Mouse (Mus musculus) bone marrow macrophage, adult 2 months (primary cell): ENCODE measurements at regions not wholly inside any gene's neighbourhood (a gene's known extent, or its start where the extent isn't known, plus 50 kb on each side); places are given as distances from the start of the nearest gene placed in this dataset.

Experiments
- H3K27ac ChIP-seq: 2 replicates; pipeline ENCODE4 v1.5.1; 2012; ENCODE audit warnings: low read depth, low read length; ENCODE audit not compliant: insufficient read depth
- H3K4me1 ChIP-seq: 2 replicates; pipeline ENCODE4 v1.6.1; 2012; ENCODE audit warnings: low read length; ENCODE audit not compliant: control insufficient read depth, insufficient read depth
- H3K4me3 ChIP-seq: 2 replicates; pipeline ENCODE4 v1.5.1; 2012; ENCODE audit warnings: mild to moderate bottlenecking, low read length, moderate library complexity; ENCODE audit not compliant: insufficient read depth
- CTCF ChIP-seq: IDR thresholded peaks from 2 replicates; pipeline ENCODE4 v1.5.1; 2012; ENCODE audit warnings: low read depth, mild to moderate bottlenecking, low read length, moderate library complexity
- POLR2A ChIP-seq: IDR thresholded peaks from 2 replicates; pipeline ENCODE4 v1.6.1; 2012; ENCODE audit warnings: mild to moderate bottlenecking, low read depth, low read length, borderline replicate concordance

DNA sequence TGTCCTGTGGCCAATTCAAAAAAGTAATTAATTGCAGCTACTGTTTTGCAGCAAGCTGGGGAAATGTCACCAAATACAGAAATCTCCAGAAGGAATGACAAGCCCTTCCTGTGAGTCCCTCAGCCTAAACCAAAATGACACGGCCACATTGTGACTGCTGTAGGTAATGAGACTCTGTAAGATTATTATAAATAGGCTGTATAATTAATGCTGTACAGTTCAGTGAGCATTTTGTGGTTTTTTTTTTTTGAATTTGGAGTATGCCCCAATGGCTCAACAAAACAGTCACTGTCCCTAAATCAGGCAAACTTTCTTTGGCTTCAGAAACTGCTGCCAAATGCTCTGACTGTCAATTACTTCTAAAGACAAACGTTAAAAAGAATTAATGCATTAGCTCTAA, 615.9 kb upstream of the Sema6d start:
- TF ChIP-seq CTCF (no peak), POLR2A (no peak)
- Histone ChIP-seq H3K27ac (no peak overlapping the region), H3K4me1 (no peaks in the 10 kb centered on the region), H3K4me3 (no peak overlapping the region)

GRCm38 (mm10) chr2:123486681-123487080, 603.1 kb upstream of the Sema6d start:
- Histone ChIP-seq H3K4me1 (no peaks in the 10 kb centered on the region), H3K4me3 (no peak overlapping the region), H3K27ac (no peak overlapping the region)
- TF ChIP-seq CTCF (no peak), POLR2A (no peak)

DNA sequence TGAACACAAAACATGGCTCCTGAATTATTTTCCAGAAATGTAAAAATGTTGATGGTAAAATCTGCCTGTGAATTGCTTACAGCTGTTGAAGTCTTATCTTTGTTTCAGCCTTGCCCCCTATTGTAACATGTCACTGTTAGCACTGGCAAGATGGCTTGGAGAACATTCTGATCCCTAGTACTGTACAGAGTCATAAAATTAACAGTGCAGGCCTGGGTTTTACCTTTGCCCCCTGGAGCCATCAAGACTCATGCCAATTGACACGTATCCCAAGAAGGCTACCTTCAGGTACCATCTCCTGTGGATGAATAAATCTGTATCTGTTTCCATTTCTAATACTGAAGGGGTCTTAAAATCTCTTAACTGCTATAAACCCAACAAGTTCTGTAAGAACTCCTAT, 583.6 kb upstream of the Sema6d start:
- H3K4me3 ChIP-seq, result no peak overlapping the region
- H3K27ac ChIP-seq, result no peak overlapping the region
- H3K4me1 ChIP-seq, result no peaks in the 10 kb centered on the region
- TF ChIP-seq CTCF (no peak), POLR2A (no peak)

- TF ChIP-seq CTCF (no peak), POLR2A (no peak)
- no peaks in the 10 kb centered on the region for H3K4me1 ChIP-seq
- no peak overlapping the region for H3K4me3 ChIP-seq
- no peak overlapping the region for H3K27ac ChIP-seq
Observed at GRCm38 (mm10) chr2:123507095-123507494, 582.7 kb upstream of the Sema6d start.

DNA sequence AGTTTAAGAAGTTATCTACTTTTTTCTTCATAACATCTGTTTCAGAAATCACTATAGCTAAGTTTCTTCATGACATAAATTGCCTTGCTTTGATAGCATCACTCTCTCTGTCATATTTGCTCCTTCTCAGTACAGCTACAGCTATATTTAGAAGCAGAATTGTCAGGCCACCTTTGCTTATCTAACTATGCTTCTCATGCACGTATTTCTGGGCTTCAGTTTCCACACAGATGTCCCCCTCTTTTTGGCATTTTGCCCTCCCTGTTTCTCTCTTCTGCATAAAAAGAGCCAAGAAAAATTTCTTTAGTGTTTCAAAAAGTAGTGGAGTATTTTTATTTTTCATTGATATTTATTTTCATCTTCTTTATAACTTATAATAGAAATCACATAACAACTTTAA, 560.9 kb upstream of the Sema6d start:
- Histone ChIP-seq H3K27ac (no peak overlapping the region), H3K4me1 (no peaks in the 10 kb centered on the region), H3K4me3 (no peak overlapping the region)
- no peak for TF ChIP-seq CTCF

- Histone ChIP-seq H3K27ac (no peak overlapping the region), H3K4me1 (no peaks in the 10 kb centered on the region), H3K4me3 (no peak overlapping the region)
- TF ChIP-seq POLR2A (no peak), CTCF (no peak)
Observed at GRCm38 (mm10) chr2:123532946-123533791, 556.6 kb upstream of the Sema6d start.

DNA sequence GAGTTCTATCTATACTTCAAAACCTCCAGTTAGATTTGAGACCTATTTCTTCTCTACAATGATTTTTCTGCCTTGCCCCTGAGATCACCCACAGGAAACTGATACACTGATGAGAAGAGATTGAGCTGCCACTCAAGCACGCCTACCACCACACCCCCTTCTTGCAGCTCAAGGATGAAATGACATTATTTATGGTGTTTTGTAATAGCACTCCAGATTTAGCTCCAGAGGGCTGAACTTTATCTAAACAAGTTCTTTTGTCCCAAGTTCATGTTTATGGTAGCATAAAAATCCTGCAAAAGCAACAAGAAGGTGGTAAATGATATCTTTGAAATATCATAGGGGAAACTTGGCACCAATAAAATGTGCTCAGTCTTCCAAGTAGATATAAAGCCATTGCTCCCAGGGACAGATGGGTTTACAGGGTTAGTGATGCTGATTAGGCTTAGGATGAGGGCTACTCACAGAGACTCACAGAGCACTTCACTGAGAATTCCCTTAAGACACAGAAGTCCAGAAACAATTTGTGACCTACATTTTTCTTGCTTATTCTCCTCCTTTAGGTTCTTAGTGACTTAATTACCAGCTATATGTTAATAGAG, 538.4 kb upstream of the Sema6d start:
- TF ChIP-seq POLR2A, result no peak
- TF ChIP-seq CTCF, result no peak
- H3K4me1 ChIP-seq, result no peaks in the 10 kb centered on the region
- H3K4me3 ChIP-seq, result no peak overlapping the region
- no peak overlapping the region for H3K27ac ChIP-seq

- Histone ChIP-seq H3K4me1 (no peaks in the 10 kb centered on the region), H3K4me3 (no peak overlapping the region), H3K27ac (no peak overlapping the region)
- TF ChIP-seq CTCF (no peak), POLR2A (no peak)
Observed at GRCm38 (mm10) chr2:123558123-123558650, 531.6 kb upstream of the Sema6d start.
